Mouse (Mus musculus) thymus, postnatal 0 days (tissue): Measurements from ENCODE around the gene Gstm2. TPM values are rescaled to one million over a fixed set of nuclear protein-coding genes. Genes with fewer than 3 reads are reported as not detected.
"Not testable (repeated sequence)": the region's sequence is repeated elsewhere in the genome, so short reads cannot be mapped to it uniquely, and the experiment has no call there.

Experiments
- DNase-seq: peaks from one replicate; pipeline ENCODE4 v3.0.0-alpha.2; 2015; ENCODE audit warnings: low spot score
- polyA plus RNA-seq: library from polyadenylated mRNA; unstranded; fragments of >200 nt; fragmentation: Nextera tagmentation; extraction: Ambion mirVana; gene quantifications from 2 replicates; pipeline ENCODE4 v1.2.1, GENCODE M21; 2015

The Gstm2 gene
- 25.3 and 26.8 TPM in 2 replicates for polyA plus RNA-seq

- DNase-seq: no peak
These were observed at the start of gene Gstm2 for GRCm38 (mm10) chr3:107986041-107986562. Gene Gstm2 (minus strand): TSS chr3:107986453.

- no peak for DNase-seq
These were observed 46.9 kb upstream of the Gstm2 start for GRCm38 (mm10) chr3:108033156-108033555.

GRCm38 (mm10) chr3:108032113-108032512 is 45.9 kb upstream of the Gstm2 start:
- DNase-seq: no peak

GRCm38 (mm10) chr3:108028641-108029365 is 42.5 kb upstream of the Gstm2 start:
- DNase-seq: no peak

GRCm38 (mm10) chr3:108026597-108026996 is 40.3 kb upstream of the Gstm2 start:
- DNase-seq: no peak

- no peak for DNase-seq
These were observed 39.8 kb upstream of the Gstm2 start for GRCm38 (mm10) chr3:108026049-108026448.

GRCm38 (mm10) chr3:108025318-108025717 is 39.1 kb upstream of the Gstm2 start:
- DNase-seq: no peak

- no peak for DNase-seq
These were observed 36.4 kb upstream of the Gstm2 start for GRCm38 (mm10) chr3:108022650-108023049.

GRCm38 (mm10) chr3:108020351-108021022 is 34.2 kb upstream of the Gstm2 start:
- DNase-seq: not testable (repeated sequence)

- DNase-seq: not testable (repeated sequence)
These were observed 33.0 kb upstream of the Gstm2 start for GRCm38 (mm10) chr3:108019226-108019625.

- peak; percentile 30 for DNase-seq
These were observed 32.1 kb upstream of the Gstm2 start for GRCm38 (mm10) chr3:108018190-108018820.

GRCm38 (mm10) chr3:108017473-108018189 is 31.4 kb upstream of the Gstm2 start, which contains the start of gene Gstm1:
Gene Gstm1 (minus strand): TSS chr3:108017973.
- peak; percentile 84 for DNase-seq

GRCm38 (mm10) chr3:108016468-108016867 is 30.2 kb upstream of the Gstm2 start:
- not testable (repeated sequence) for DNase-seq

- no peak for DNase-seq
These were observed 28.7 kb upstream of the Gstm2 start for GRCm38 (mm10) chr3:108014974-108015346.

GRCm38 (mm10) chr3:108014098-108014973 is 28.1 kb upstream of the Gstm2 start:
- DNase-seq: no peak

GRCm38 (mm10) chr3:108013331-108013871 is 27.1 kb upstream of the Gstm2 start:
- DNase-seq: no peak

- no peak for DNase-seq
These were observed 25.3 kb upstream of the Gstm2 start for GRCm38 (mm10) chr3:108011558-108011957.

- DNase-seq: no peak
These were observed 24.0 kb upstream of the Gstm2 start for GRCm38 (mm10) chr3:108010286-108010685.

- no peak for DNase-seq
These were observed 15.8 kb upstream of the Gstm2 start for GRCm38 (mm10) chr3:108002021-108002420.

- DNase-seq: no peak
These were observed 13.2 kb upstream of the Gstm2 start for GRCm38 (mm10) chr3:107999491-107999890.
